12 mouse cellular contexts compared by ENCODE assay signal in genomic region chr5:19746865-19747514, GRCm38 (mm10).
DNase-seq lines count a peak whose midpoint lies in the region; ATAC-seq lines count a peak whose summit lies in the region.
"Had no signal": no experiment of that assay in that cellular context is flagged by ENCODE, and none has a peak within 500 bp of the region (broad histone marks: within the 10 kb centered on the region; RNA-seq: fewer than 3 reads in every experiment).

No protein-coding gene starts in this region.

- peak; percentile 3 for DNase-seq in embryonic facial prominence, embryonic 11.5 days (ENCODE audit: low spot score)
- no peak for DNase-seq in embryonic facial prominence, embryonic 10.5 days (ENCODE audit: low spot score)
- peak; percentile 28 for DNase-seq in midbrain, embryonic 10.5 days (ENCODE audit: low spot score)
- peak; percentile 18 to 19 for DNase-seq in right cerebral cortex, postnatal 36 days (ENCODE audit: low spot score in 2 of 2)
- no peak for DNase-seq in cerebellum, adult 8-10 months
- no peak for DNase-seq in lung, postnatal 4 days
- DNase-seq in gastrocnemius, postnatal 10 days, result no peak
- DNase-seq: heart, adult 2 months; kidney, adult 11 months; liver had no signal

- 64% methylated on average over 12 of the region's 12 CpGs for WGBS in embryonic facial prominence, embryonic 11.5 days
- WGBS in embryonic facial prominence, embryonic 10.5 days, result 61% methylated on average over 12 of the region's 12 CpGs
- 40% methylated on average over 12 of the region's 12 CpGs for WGBS in hindbrain, embryonic 16.5 days
- 39% methylated on average over 12 of the region's 12 CpGs for WGBS in midbrain, embryonic 10.5 days

- no peak overlapping the region for H3K9ac ChIP-seq in embryonic facial prominence, embryonic 11.5 days (replicated peaks; ENCODE audit: low read length)
- H3K9ac ChIP-seq in hindbrain, embryonic 16.5 days (ENCODE audit: low read depth, low read length), result 0 out of 2 replicates have a peak overlapping the region, but pooled peaks have one; percentile 5

- H3K9me3 ChIP-seq in embryonic facial prominence, embryonic 11.5 days (replicated peaks; ENCODE audit: control insufficient read depth, low read length), result no peaks in the 10 kb centered on the region
- H3K9me3 ChIP-seq in embryonic facial prominence, embryonic 10.5 days, result no peaks in the 10 kb centered on the region
- no peaks in the 10 kb centered on the region for H3K9me3 ChIP-seq in hindbrain, embryonic 16.5 days (ENCODE audit: control insufficient read depth, low read length)
- H3K9me3 ChIP-seq in midbrain, embryonic 10.5 days (replicated peaks), result no peaks in the 10 kb centered on the region

- no peaks in the 10 kb centered on the region for H3K36me3 ChIP-seq in embryonic facial prominence, embryonic 11.5 days (replicated peaks; ENCODE audit: control insufficient read depth, insufficient read depth, low read depth, low read length)
- H3K36me3 ChIP-seq in embryonic facial prominence, embryonic 10.5 days (replicated peaks), result no peaks in the 10 kb centered on the region
- H3K36me3 ChIP-seq in hindbrain, embryonic 16.5 days (ENCODE audit: control insufficient read depth, insufficient read depth, low read length), result no peaks in the 10 kb centered on the region
- H3K36me3 ChIP-seq in midbrain, embryonic 10.5 days, result no peaks in the 10 kb centered on the region

- H3K4me2 ChIP-seq in embryonic facial prominence, embryonic 11.5 days (ENCODE audit: low read depth, low read length), result no peak overlapping the region
- H3K4me2 ChIP-seq in hindbrain, embryonic 16.5 days (ENCODE audit: low read length), result peak overlapping the region; percentile 44

- no peak for ATAC-seq in embryonic facial prominence, embryonic 11.5 days (replicated peaks; ENCODE audit: insufficient number of reproducible peaks, low FRiP score, low TSS enrichment, low read depth)
- peak; percentile 37; the same call in 1 of the 2 replicates for ATAC-seq in hindbrain, embryonic 16.5 days

- no peak overlapping the region for H3K27ac ChIP-seq in embryonic facial prominence, embryonic 11.5 days (replicated peaks; ENCODE audit: low read depth, low read length)
- no peak overlapping the region for H3K27ac ChIP-seq in embryonic facial prominence, embryonic 10.5 days (replicated peaks)
- H3K27ac ChIP-seq in hindbrain, embryonic 16.5 days (ENCODE audit: low read depth, low read length), result no peak overlapping the region
- peak overlapping the region; percentile 76 for H3K27ac ChIP-seq in midbrain, embryonic 10.5 days (replicated peaks)
- H3K27ac ChIP-seq: heart, adult 2 months had no signal

- no peaks in the 10 kb centered on the region for H3K27me3 ChIP-seq in embryonic facial prominence, embryonic 11.5 days (ENCODE audit: control insufficient read depth, insufficient read depth, low read length)
- H3K27me3 ChIP-seq in embryonic facial prominence, embryonic 10.5 days (replicated peaks; ENCODE audit: low read depth, poor library complexity, severe bottlenecking), result no peaks in the 10 kb centered on the region
- H3K27me3 ChIP-seq in hindbrain, embryonic 16.5 days (replicated peaks; ENCODE audit: control insufficient read depth, insufficient read depth, low read length), result no peaks in the 10 kb centered on the region
- no peaks in the 10 kb centered on the region for H3K27me3 ChIP-seq in midbrain, embryonic 10.5 days (ENCODE audit: low read depth, poor library complexity, severe bottlenecking)

- no peak overlapping the region for H3K4me3 ChIP-seq in embryonic facial prominence, embryonic 11.5 days (ENCODE audit: low read depth, low read length)
- no peak overlapping the region for H3K4me3 ChIP-seq in embryonic facial prominence, embryonic 10.5 days
- H3K4me3 ChIP-seq in hindbrain, embryonic 16.5 days (ENCODE audit: low read length), result peak overlapping the region; percentile 5; the same call in 1 of the 2 replicates
- H3K4me3 ChIP-seq in midbrain, embryonic 10.5 days, result peak overlapping the region; percentile 26; the same call in 1 of the 2 replicates
- H3K4me3 ChIP-seq: heart, adult 2 months; myocyte had no signal

- no peaks in the 10 kb centered on the region for H3K4me1 ChIP-seq in embryonic facial prominence, embryonic 11.5 days (ENCODE audit: control insufficient read depth, insufficient read depth, low read length)
- peaks cover 13% of the 10 kb centered on the region for H3K4me1 ChIP-seq in embryonic facial prominence, embryonic 10.5 days
- no peaks in the 10 kb centered on the region for H3K4me1 ChIP-seq in hindbrain, embryonic 16.5 days (ENCODE audit: control insufficient read depth, insufficient read depth, low read depth, low read length)
- H3K4me1 ChIP-seq in midbrain, embryonic 10.5 days, result peaks cover 33% of the 10 kb centered on the region

Comparison
In these comparisons a context has a peak if more than half of its experiments do, and no peak if none do; other contexts are left out.
1. DNase-seq: peak in embryonic facial prominence, embryonic 11.5 days (single experiment), midbrain, embryonic 10.5 days (single experiment) and right cerebral cortex, postnatal 36 days (2 of 2); none in embryonic facial prominence, embryonic 10.5 days (single experiment), cerebellum, adult 8-10 months (single experiment), lung, postnatal 4 days (0 of 2) and gastrocnemius, postnatal 10 days (single experiment).
2. H3K4me3 ChIP-seq: peak in hindbrain, embryonic 16.5 days (single experiment) and midbrain, embryonic 10.5 days (single experiment); none in embryonic facial prominence, embryonic 11.5 days (single experiment) and embryonic facial prominence, embryonic 10.5 days (single experiment).